Mouse (Mus musculus) heart, adult 8-10 months (tissue): ENCODE data around the gene Git2. TPM values are rescaled to one million over a fixed set of nuclear protein-coding genes. Genes with fewer than 3 reads are reported as not detected.

Source experiments
- DNase-seq: peaks from one replicate; pipeline ENCODE4 v3.0.0; 2022; ENCODE audit warnings: low spot score
- microRNA-seq: library from miRNA; unstranded; fragments of <30 nt; microRNA quantifications from one replicate; pipeline ENCODE4 v1.2.0, GENCODE M21; 2022
- total RNA-seq, 4 experiments: library from RNA; stranded (reverse); gene quantifications; 2 replicates each; pipeline ENCODE4 v1.2.4; 2022

The Git2 gene
- total RNA-seq, 4 experiments from 2014 or later = 27.9 to 34.6 (median 30.5) TPM

DNA sequence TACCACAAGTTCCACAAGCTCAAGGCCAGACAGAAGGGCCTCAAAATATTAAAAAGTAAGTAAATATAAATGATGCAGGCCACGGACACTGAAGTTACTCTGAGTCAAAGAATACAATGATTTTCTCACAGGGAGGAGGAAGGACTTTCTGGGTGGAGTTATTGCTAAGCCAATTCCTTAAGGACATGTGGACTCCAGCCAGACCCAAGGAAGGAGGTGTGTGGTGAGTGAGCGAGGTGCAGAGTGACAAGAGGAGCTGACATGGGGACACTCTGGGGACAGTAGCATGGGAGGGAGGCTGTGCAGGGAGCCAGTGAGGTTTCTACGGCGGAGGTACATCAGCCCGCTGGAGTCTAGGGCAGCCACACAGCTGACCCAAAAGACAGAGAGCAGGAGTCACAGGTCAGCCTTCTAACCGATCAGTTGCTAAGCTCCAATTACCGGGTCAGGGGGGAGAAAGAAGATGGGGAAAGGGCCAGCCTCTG, 88.5 kb downstream of the Git2 start:
- no peak for DNase-seq

DNA sequence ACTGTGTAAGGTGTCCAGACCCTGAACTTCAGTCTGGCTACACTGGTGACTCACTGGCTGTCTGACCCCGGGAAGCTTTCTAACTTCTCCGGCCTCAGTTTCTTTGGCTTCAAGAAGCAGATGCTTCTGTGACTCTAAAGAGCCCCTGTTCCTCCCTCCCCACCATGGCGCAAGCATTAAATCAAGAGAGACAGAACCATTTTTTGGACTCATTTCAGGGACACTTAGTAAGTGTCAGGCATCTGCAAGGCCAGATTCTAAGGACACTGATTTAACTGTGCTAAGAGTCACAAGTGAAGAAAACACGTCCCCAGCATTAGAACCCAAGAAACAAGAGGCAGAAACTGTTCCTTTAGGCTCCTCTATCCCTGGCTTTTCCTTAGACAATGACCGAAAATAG, 89.3 kb downstream of the Git2 start:
- DNase-seq = no peak

DNA sequence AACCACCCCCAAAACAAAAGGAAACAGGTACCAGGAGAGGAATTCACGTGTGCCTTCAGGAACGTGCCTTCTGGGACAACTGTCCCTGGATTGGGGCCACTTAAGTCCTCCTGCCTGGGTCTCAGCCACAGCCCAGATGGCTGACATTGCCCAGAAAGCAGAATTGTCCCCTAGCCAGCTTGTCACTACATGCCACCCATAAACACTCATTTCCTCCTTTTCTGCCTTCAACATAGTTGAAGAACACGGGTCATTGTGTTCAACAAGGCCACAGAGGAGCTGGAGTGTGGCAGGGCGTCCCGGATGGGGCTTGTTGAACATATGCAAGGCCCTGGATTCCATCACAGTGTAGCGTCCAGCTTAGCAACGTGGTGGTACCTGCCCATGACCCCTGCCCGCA, 93.6 kb downstream of the Git2 start:
- DNase-seq = no peak

DNA sequence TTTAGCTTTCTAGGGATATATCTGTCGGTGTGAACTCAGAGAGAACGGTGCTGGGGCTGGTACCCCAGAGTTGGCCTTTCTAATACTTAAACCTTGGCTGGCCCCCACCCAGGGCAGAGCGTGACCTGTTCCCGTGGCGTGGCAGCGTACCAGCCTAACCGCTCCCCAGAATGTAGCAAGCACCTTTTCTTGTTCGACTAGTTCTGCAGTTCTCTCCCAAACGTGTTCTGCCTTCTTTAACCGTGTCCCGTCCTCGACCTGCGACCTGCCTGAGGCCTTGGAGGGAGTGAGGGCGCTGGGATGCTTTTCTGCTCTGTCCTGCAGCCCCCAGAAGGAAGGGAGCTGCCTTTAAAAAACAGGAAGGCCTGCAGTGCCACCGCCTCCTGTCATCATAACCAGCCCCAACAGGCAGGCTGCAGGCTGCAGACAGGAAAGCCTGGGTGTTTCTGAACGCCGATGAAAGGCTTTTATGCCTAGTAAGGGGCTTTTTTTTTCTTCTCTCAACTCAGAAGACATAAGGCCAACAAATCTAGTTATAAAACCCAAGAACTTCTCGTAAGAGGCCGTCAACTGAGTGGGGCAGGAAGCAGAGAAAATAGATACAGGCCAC, 94.5 kb downstream of the Git2 start:
- DNase-seq = no peak

DNA sequence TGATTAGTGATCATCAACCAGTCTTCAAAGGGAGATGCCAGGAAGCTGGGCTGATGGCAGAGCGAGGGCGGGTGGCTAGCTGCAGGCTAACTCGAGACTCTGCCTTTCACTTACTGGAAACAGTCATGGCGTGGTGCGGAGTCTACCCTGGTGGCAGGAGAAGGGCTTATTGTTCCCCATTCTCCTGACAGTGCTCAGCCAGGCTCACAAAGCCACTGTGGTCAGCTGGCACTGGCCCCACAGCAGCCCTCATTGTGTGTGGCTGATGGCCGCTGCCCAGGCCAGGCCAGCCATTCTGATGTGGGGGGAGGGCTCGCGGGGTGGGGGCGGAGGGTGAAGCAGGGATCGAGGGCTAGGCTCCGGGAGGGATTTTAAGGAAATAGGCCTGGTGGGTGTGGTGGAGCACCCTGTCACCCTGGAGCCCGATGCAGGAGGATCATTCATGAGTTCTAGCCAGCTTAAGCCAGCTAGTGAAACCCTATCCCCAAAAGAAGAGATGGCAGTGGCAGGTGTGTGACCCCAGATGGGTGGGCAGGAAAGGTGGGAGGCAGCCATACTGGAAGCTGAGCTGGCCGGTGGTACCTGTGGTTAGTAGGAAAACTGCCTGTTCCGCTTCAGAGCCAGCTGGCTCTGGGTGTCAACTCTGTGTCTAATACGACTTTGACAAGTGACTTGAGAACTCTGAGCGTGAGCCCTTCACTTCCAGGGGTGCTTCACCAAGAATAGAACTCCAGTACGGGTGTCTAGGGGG, 95.3 kb downstream of the Git2 start:
- no peak for DNase-seq

Small RNA genes lying within 50 kb of the gene (microRNA-seq; reads per million reads assigned to microRNA genes)
- gene Mir7028 = not detected

Other genes starting within 250 kb of the Git2 start
- gene Fam222a, start 207.5 kb downstream of the Git2 start, total RNA-seq = 1 to 10 TPM; 1.2 to 2.4 (median 1.7) TPM
- 1 to 10 TPM; 3.2 to 6.5 (median 4.9) TPM for gene Trpv4, start 117.1 kb downstream of the Git2 start, total RNA-seq
- 10 to 100 TPM; 18.4 to 19.2 (median 18.5) TPM for gene Gltp, start 84.5 kb downstream of the Git2 start, total RNA-seq
- gene Tchp, start 67.8 kb downstream of the Git2 start, total RNA-seq = 1 to 10 TPM; 4.2 to 5.0 (median 4.9) TPM
- 10 to 100 TPM; 28.0 to 34.3 (median 30.1) TPM for gene Ankrd13a, start 840 bp downstream of the Git2 start, total RNA-seq
- 1 to 10 TPM; 3.6 to 6.3 (median 4.7) TPM for gene 1500011B03Rik, start 48.0 kb upstream of the Git2 start, total RNA-seq
- gene 4930519G04Rik, start 78.1 kb upstream of the Git2 start, total RNA-seq = not detected
- not detected for gene Gm9936, start 83.2 kb upstream of the Git2 start, total RNA-seq
- gene Oasl2, start 121.4 kb upstream of the Git2 start, total RNA-seq = 1 to 10 TPM; 3.5 to 4.6 (median 4.3) TPM
- gene Oasl1, start 147.7 kb upstream of the Git2 start, total RNA-seq = under 1 TPM; 0.44 to 0.72 (median 0.59) TPM
- gene 2210016L21Rik, start 166.6 kb upstream of the Git2 start, total RNA-seq = 10 to 100 TPM; 20.5 to 31.0 (median 28.6) TPM
- gene Hnf1a, start 195.6 kb upstream of the Git2 start, total RNA-seq = not detected
- 10 to 100 TPM; 26.3 to 31.9 (median 29.0) TPM for gene Sppl3, start 235.6 kb upstream of the Git2 start, total RNA-seq